Mouse (Mus musculus): ENCODE data around the gene Mgat3.

DNA sequence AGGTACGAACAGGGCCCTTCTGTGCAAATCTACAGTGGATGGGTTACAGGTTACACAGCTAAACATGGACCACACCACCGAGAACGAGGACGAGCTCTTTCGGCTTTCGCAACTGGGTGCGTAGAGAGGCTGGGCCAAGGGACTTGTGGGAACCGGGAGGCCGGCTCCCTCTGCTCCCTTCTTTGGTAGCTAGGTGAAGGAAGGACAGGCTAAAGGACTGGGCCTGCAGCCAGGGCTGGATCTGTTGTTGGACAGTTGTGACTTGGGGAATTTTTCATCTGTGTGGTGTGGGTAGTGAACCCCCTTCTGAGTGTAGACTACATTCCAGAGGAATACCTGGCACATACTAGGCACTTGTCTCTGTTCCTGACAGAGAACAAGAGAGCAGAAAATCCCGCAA lies 20.9 kb upstream of the Mgat3 start:
- TF ChIP-seq POLR2A (IDR thresholded peaks at IDR 0.05; ENCODE audit: borderline replicate concordance, extremely low read depth, low read depth, low read length) = no peak
- TF ChIP-seq CTCF (IDR thresholded peaks at IDR 0.05; ENCODE audit: insufficient read depth, low read length) = no peak
